In the genomic region with DNA sequence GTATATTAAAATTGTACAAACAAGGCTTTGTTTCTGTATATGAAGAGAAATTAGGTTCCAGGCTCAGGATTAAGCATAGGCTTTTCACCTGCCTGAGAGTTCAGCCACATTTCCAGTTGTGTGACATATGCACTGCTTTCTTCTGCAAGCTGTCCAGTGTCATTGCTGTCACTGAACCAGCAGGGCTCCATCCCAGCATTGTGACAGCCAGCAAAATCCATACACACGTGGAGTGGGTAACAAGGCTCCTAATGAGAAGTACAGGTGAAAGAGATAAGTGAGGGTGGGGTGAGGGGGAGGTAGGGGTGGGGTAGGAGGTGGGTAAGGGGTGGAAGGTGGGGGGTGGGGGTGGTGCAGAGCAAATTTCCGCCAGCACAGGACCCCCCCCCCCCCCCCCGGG, we compare ENCODE assay signal across 9 mouse cellular contexts.
DNase-seq lines count a peak whose midpoint lies in the region; ATAC-seq lines count a peak whose summit lies in the region.
"Had no signal": no experiment of that assay in that cellular context is flagged by ENCODE, and none has a peak within 500 bp of the region (broad histone marks: within the 10 kb centered on the region; RNA-seq: fewer than 3 reads in every experiment).

No protein-coding gene starts in this region.

- H3K9me3 ChIP-seq in heart, embryonic 10.5 days, result no peaks in the 10 kb centered on the region
- no peaks in the 10 kb centered on the region for H3K9me3 ChIP-seq in lung, embryonic 16.5 days (ENCODE audit: control insufficient read depth, low read length)
- no peaks in the 10 kb centered on the region for H3K9me3 ChIP-seq in midbrain, embryonic 13.5 days

- peaks cover 28% of the 10 kb centered on the region for H3K4me1 ChIP-seq in heart, embryonic 10.5 days
- peaks cover 14% of the 10 kb centered on the region for H3K4me1 ChIP-seq in lung, embryonic 16.5 days (replicated peaks; ENCODE audit: control insufficient read depth, insufficient read depth, low read length)
- H3K4me1 ChIP-seq in midbrain, embryonic 13.5 days (replicated peaks), result peaks cover 24% of the 10 kb centered on the region

- ATAC-seq in lung, embryonic 16.5 days (ENCODE audit: low read depth), result no peak
- ATAC-seq in midbrain, embryonic 13.5 days, result peak; percentile 59

- 1% methylated on average over 3 of the region's 3 CpGs for WGBS in heart, embryonic 10.5 days
- WGBS in lung, embryonic 16.5 days, result 4% methylated on average over 3 of the region's 3 CpGs
- 0% methylated on average over 3 of the region's 3 CpGs for WGBS in midbrain, embryonic 13.5 days

- H3K36me3 ChIP-seq in heart, embryonic 10.5 days, result no peaks in the 10 kb centered on the region
- no peaks in the 10 kb centered on the region for H3K36me3 ChIP-seq in lung, embryonic 16.5 days (ENCODE audit: control insufficient read depth, insufficient read depth, low read length)
- no peaks in the 10 kb centered on the region for H3K36me3 ChIP-seq in midbrain, embryonic 13.5 days

- peak overlapping the region; percentile 85 for H3K27ac ChIP-seq in heart, embryonic 10.5 days
- no peak overlapping the region; the same call in 1 of the 2 replicates for H3K27ac ChIP-seq in lung, embryonic 16.5 days (ENCODE audit: low read length)
- peak overlapping the region; percentile 66 for H3K27ac ChIP-seq in midbrain, embryonic 13.5 days

- H3K27me3 ChIP-seq in heart, embryonic 10.5 days (ENCODE audit: insufficient read depth, poor library complexity, severe bottlenecking), result no peaks in the 10 kb centered on the region
- H3K27me3 ChIP-seq in lung, embryonic 16.5 days (ENCODE audit: control insufficient read depth, insufficient read depth, low read depth, low read length), result no peaks in the 10 kb centered on the region
- peaks cover 8% of the 10 kb centered on the region; the same call in 1 of the 2 replicates for H3K27me3 ChIP-seq in midbrain, embryonic 13.5 days

- no peak overlapping the region for H3K9ac ChIP-seq in lung, embryonic 16.5 days (ENCODE audit: low read length)
- H3K9ac ChIP-seq in midbrain, embryonic 13.5 days (replicated peaks), result no peak overlapping the region

- peak overlapping the region; percentile 70 for H3K4me2 ChIP-seq in lung, embryonic 16.5 days (ENCODE audit: low read depth, low read length)
- H3K4me2 ChIP-seq in midbrain, embryonic 13.5 days (replicated peaks), result peak overlapping the region; percentile 66

- DNase-seq in heart, embryonic 10.5 days (ENCODE audit: low spot score), result no peak
- no peak for DNase-seq in heart, adult 11 months
- no peak for DNase-seq in lung, postnatal 25 days (ENCODE audit: low spot score)
- no peak for DNase-seq in thymus, postnatal 10 days (ENCODE audit: low spot score in 2 of 2)
- DNase-seq in spleen, postnatal 4 days (ENCODE audit: low spot score in 2 of 2), result no peak
- no peak for DNase-seq in spleen, adult 12 weeks (ENCODE audit: low spot score)
- DNase-seq: heart, postnatal 36 days had no signal

- no peak overlapping the region for H3K4me3 ChIP-seq in heart, embryonic 10.5 days
- H3K4me3 ChIP-seq in lung, embryonic 16.5 days (ENCODE audit: low read length), result no peak overlapping the region
- no peak overlapping the region; the same call in 1 of the 2 replicates for H3K4me3 ChIP-seq in midbrain, embryonic 13.5 days (replicated peaks)
